Mouse (Mus musculus): ENCODE data around the gene Anxa6. TPM values are rescaled to one million over a fixed set of nuclear protein-coding genes. Genes with fewer than 3 reads are reported as not detected.

The Anxa6 gene
- polyA plus RNA-seq, 1 experiment, result 0.04 TPM

GRCm38 (mm10) chr11:55046600-55046999 lies 13.4 kb upstream of the Anxa6 start:
- TF ChIP-seq GATA1 (IDR thresholded peaks at IDR 0.05; ENCODE audit: low read length), result no peak

DNA sequence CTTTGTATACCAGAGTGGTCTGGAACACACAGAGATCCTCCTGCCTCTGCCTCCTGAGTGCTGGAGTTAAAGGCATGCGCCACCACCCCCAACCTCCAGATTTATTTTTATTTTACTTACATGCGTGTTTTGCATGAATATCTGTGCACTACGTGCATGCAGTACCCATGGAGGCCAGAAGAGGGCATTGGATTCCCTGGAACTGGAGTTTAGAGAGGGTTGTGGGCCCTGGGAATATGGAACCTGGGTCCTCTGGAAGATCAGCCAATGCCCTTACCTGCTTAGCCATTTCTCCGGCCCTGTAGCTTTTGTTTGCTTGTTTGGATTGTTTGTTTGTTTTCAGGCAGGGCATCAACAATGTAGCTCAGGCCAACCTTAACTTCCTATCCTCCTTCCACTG lies 8.1 kb upstream of the Anxa6 start:
- no peak for TF ChIP-seq GATA1 (IDR thresholded peaks at IDR 0.05; ENCODE audit: low read length)

DNA sequence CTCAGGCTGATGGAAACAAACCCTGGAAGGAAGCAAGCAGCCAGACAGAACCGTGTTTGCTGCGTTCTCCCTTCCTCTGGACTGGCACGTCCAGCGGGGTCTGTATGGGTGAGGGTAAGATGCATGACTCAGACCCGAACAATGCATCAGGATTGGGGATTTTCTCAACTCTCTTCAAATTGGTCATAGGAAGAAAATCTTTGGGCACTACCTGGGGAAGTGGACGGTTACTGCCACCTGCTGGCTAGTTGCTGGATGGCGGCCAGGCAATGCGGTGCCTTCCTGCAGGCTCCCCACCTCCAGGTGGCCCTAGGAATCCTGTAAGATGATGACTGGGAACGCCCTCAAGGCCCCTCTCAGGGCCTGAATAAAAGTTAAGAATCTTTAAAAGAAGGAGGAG lies 6.3 kb upstream of the Anxa6 start:
- no peak for TF ChIP-seq GATA1 (IDR thresholded peaks at IDR 0.05; ENCODE audit: low read length)

- TF ChIP-seq GATA1 (IDR thresholded peaks at IDR 0.05; ENCODE audit: low read length), result no peak
These were observed 3.4 kb upstream of the Anxa6 start for GRCm38 (mm10) chr11:55036601-55037000.

DNA sequence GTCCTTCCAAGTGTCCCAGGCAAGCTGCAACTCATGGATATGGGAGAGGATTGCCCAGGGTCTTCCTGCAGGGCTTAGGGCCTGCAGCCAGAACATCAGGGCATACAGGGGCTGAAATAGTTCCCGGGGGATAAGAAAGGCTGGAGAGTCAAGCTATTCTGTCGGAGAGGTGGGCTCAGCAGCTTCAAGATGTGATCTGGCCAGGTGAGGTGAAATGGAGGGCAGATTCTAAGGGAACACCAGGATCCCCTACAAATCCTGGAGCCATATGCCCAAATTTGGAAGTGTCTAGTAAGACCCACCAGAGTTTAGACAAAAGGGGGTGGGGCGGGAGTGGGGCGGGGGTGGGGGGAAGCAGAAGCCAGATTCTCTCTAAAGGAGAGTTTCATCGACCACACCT lies 959 bp downstream of the Anxa6 start:
- TF ChIP-seq GATA1 (IDR thresholded peaks at IDR 0.05; ENCODE audit: low read length), result no peak

GRCm38 (mm10) chr11:55031991-55032280 lies 1.3 kb downstream of the Anxa6 start:
- TF ChIP-seq GATA1 (IDR thresholded peaks at IDR 0.05; ENCODE audit: low read length), result no peak

- TF ChIP-seq GATA1 (IDR thresholded peaks at IDR 0.05; ENCODE audit: low read length), result no peak
These were observed 1.8 kb downstream of the Anxa6 start for GRCm38 (mm10) chr11:55031211-55031990.

DNA sequence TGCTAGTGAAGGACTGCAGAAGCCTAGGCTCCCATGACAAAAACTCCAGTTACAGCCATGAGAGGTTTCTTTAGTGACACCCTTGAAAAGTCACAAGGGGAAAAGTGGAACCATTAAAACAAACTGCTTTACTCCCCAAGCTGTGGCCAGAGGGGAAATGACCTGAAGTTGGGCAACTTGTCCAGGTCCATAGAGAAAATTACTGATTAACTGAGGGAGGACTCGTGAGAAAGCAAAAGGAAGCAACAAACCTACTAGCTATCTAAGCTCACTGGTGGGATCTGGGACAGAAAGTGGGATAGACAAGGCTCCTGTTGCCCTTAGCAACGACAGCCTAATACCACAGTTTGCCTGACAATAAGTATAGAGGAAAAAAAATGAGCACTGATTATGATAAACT lies 4.7 kb downstream of the Anxa6 start:
- no peak for TF ChIP-seq GATA1 (IDR thresholded peaks at IDR 0.05; ENCODE audit: low read length)

DNA sequence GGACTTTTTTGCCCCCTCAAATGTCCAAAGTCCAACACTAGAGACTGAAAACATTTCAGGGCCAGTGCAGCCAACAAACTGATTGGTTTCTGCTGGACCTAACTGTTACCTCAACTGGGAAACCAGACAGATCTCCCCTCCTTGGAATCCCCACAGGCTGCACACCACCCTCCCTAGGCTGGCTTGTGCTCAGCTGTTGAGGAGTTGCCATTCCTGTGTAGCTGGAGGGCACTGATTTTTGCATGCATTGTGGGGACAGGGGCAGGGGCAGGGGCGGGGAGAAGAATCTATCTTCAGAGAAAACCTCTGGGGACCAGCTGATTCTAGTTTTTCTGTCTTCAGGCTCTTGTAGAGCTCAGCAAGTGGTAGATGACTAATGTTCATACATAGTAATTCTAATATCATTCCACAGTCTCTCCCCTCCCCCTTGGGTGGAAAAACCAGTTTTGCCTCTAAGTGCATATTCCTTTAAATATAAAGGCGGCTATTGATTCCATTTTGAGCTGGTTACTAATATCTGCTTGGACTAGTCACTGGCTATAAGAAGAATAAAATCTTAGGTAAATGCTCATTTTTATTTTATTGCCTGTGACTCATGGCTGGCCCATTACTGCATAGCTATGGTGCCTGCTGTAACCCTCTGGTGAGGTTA lies 5.9 kb downstream of the Anxa6 start:
- TF ChIP-seq GATA1 (IDR thresholded peaks at IDR 0.05; ENCODE audit: low read length), result no peak

GRCm38 (mm10) chr11:55025896-55026295 lies 7.3 kb downstream of the Anxa6 start:
- no peak for TF ChIP-seq GATA1 (IDR thresholded peaks at IDR 0.05; ENCODE audit: low read length)

DNA sequence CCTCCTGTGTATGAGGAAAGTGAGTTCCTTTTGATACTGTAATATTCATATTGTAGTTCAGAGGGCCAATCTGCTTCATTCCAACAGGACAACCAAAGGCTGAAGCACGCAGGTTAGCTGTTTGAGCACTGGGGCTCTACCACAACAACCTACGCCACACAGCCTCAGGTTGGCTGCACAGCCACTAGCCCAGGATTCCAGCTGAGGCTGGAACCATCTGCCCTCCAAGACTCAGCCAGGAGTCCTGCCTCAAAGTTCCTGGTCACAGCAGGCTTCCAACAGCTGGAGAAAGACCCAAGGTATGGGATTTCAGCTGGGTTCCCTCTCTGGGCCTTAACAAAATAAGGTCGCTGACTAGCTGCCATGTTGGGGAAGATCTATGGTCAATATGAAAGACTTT lies 9.7 kb downstream of the Anxa6 start:
- TF ChIP-seq GATA1 (IDR thresholded peaks at IDR 0.05; ENCODE audit: low read length), result no peak

GRCm38 (mm10) chr11:55023049-55023564 lies 10.1 kb downstream of the Anxa6 start:
- TF ChIP-seq GATA1 (IDR thresholded peaks at IDR 0.05; ENCODE audit: low read length), result no peak

GRCm38 (mm10) chr11:55022508-55022907 lies 10.7 kb downstream of the Anxa6 start:
- TF ChIP-seq GATA1 (IDR thresholded peaks at IDR 0.05; ENCODE audit: low read length), result no peak

DNA sequence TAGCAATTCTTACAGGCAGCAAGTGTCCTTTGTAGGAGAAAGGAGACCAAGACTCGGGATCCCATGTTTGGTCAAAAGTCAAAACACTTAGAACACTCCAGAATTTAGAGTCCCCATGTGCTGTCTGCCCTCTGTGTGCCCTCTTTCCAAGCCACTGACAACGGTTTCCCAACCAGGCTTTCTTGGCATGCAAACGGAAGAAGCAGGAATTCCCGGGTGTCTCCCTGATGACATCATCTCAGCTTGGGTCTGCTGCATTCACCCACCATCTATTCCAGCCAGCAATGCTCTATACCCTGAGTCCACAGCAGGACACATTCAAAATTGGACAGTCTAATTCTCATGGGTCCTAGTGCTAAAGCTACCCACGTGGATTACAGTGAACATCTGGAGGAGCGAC lies 11.4 kb downstream of the Anxa6 start:
- no peak for TF ChIP-seq GATA1 (IDR thresholded peaks at IDR 0.05; ENCODE audit: low read length)

- TF ChIP-seq GATA1 (IDR thresholded peaks at IDR 0.05; ENCODE audit: low read length), result no peak
These were observed 11.8 kb downstream of the Anxa6 start for GRCm38 (mm10) chr11:55021458-55021857.

DNA sequence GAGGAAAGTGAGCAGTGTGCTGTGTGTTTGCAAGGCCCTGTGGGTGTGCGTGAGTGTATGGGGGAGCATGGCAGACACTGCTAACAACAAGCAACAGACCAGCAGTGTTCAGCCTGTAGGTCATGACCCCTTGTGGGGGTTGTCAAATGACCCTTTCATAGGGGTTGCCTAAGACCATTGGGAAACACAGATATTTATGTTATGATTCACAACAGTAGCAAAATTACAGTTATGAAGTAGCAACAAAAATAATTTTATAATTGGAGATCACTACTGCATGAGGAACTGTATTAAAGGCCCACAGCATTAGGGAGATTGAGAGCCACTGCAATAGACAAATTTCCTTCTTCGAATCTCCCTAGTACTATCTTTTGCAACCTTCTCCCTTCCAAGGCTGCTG lies 13.5 kb downstream of the Anxa6 start:
- TF ChIP-seq GATA1 (IDR thresholded peaks at IDR 0.05; ENCODE audit: low read length), result no peak

- TF ChIP-seq GATA1 (IDR thresholded peaks at IDR 0.05; ENCODE audit: low read length), result no peak
These were observed 15.2 kb downstream of the Anxa6 start for GRCm38 (mm10) chr11:55018034-55018433.
